Mouse (Mus musculus): ENCODE measurements around the gene Btbd3. TPM values are rescaled to one million over a fixed set of nuclear protein-coding genes. Genes with fewer than 3 reads are reported as not detected.
"Not testable (repeated sequence)": the region's sequence is repeated elsewhere in the genome, so short reads cannot be mapped to it uniquely, and the experiment has no call there.

Gene Btbd3
- polyA plus RNA-seq, 1 experiment from 2014 or later: 42.3 TPM

DNA sequence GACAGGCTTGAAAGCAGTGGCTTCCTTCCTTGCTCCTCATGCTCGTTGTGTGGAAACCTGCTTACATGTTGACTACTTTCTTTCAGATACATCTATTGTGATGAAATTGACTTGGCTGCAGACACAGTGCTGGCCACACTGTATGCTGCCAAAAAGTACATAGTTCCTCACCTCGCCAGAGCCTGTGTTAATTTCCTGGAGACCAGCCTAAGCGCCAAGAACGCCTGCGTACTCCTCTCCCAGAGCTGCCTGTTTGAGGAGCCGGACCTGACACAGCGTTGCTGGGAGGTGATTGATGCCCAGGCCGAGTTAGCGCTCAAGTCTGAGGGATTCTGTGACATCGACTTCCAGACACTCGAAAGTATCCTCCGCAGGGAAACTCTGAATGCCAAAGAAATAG lies 27.0 kb downstream of the Btbd3 start:
- no peaks in the 10 kb centered on the region for H3K9me3 ChIP-seq
- no peak for ATAC-seq (replicated peaks)
- H3K4me3 ChIP-seq: no peak overlapping the region
- peaks cover 23% of the 10 kb centered on the region for H3K4me1 ChIP-seq
- no peaks in the 10 kb centered on the region for H3K27me3 ChIP-seq (replicated peaks)
- no peak overlapping the region for H3K27ac ChIP-seq
- no peak overlapping the region for H3K9ac ChIP-seq
- 91% methylated on average over 12 of the region's 12 CpGs for WGBS
- no peak overlapping the region for H3K4me2 ChIP-seq
- peaks cover 7% of the 10 kb centered on the region; the same call in 1 of the 2 replicates for H3K36me3 ChIP-seq (replicated peaks)

DNA sequence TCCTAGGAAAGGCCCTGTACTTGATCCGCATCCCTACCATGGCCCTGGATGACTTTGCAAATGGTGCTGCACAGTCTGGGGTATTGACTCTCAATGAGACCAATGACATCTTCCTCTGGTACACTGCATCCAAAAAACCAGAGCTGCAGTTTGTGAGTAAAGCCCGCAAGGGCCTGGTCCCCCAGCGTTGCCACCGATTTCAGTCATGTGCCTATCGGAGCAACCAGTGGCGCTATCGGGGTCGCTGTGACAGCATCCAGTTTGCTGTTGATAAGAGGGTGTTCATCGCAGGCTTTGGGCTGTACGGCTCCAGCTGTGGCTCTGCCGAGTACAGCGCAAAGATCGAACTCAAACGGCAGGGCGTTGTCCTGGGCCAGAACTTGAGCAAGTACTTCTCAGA lies 27.5 kb downstream of the Btbd3 start:
- H3K4me1 ChIP-seq: peaks cover 18% of the 10 kb centered on the region
- 96% methylated on average over 15 of the region's 15 CpGs for WGBS

DNA sequence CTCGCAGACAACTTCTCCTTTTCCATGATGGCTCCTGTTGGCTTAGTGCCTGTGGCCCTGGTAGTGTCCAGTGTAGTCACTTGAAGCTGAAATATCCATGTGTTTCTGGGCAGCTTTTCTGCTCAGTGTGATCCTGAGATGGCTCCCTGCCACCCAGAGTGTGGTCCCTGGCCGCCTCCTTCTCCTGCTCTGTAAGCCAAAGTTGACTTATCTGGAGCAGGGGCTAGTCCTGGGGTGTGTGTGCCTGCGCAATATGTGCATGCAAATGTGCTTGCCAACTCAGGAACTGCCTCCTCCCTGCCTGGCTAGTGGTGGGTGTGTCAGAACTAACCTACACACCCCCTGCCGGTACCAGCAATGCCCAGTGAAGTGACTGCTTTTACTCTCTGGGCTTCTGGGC lies 29.4 kb downstream of the Btbd3 start:
- Histone ChIP-seq H3K27ac (no peak overlapping the region), H3K4me3 (no peak overlapping the region), H3K36me3 (replicated peaks) (peaks cover 7% of the 10 kb centered on the region; the same call in 1 of the 2 replicates), H3K9ac (no peak overlapping the region), H3K27me3 (replicated peaks) (no peaks in the 10 kb centered on the region), H3K4me2 (no peak overlapping the region), H3K9me3 (no peaks in the 10 kb centered on the region), H3K4me1 (no peaks in the 10 kb centered on the region)
- no peak for ATAC-seq (replicated peaks)
- WGBS: 96% methylated on average over 4 of the region's 4 CpGs

More for the DNA sequence above, 27.5 kb downstream of the Btbd3 start:
- Histone ChIP-seq H3K36me3 (replicated peaks) (peaks cover 7% of the 10 kb centered on the region; the same call in 1 of the 2 replicates), H3K4me2 (no peak overlapping the region), H3K27ac (no peak overlapping the region), H3K9me3 (no peaks in the 10 kb centered on the region), H3K9ac (no peak overlapping the region), H3K4me3 (no peak overlapping the region), H3K27me3 (replicated peaks) (no peaks in the 10 kb centered on the region)
- ATAC-seq (replicated peaks): no peak

- Histone ChIP-seq H3K4me2 (no peak overlapping the region), H3K4me1 (no peaks in the 10 kb centered on the region), H3K27me3 (replicated peaks) (no peaks in the 10 kb centered on the region), H3K4me3 (no peak overlapping the region), H3K9ac (no peak overlapping the region), H3K27ac (no peak overlapping the region), H3K9me3 (no peaks in the 10 kb centered on the region), H3K36me3 (replicated peaks) (no peaks in the 10 kb centered on the region)
- 92% methylated on average over 2 of the region's 2 CpGs for WGBS
- ATAC-seq (replicated peaks): no peak
Observed at GRCm38 (mm10) chr2:138290154-138290553, 33.8 kb downstream of the Btbd3 start.

GRCm38 (mm10) chr2:138294286-138294685 lies 37.9 kb downstream of the Btbd3 start:
- no peaks in the 10 kb centered on the region for H3K36me3 ChIP-seq (replicated peaks)
- ATAC-seq (replicated peaks): no peak
- no peaks in the 10 kb centered on the region for H3K9me3 ChIP-seq
- H3K4me1 ChIP-seq: no peaks in the 10 kb centered on the region
- H3K9ac ChIP-seq: no peak overlapping the region
- H3K4me3 ChIP-seq: no peak overlapping the region
- WGBS: 93% methylated on average over 3 of the region's 3 CpGs
- no peak overlapping the region for H3K4me2 ChIP-seq
- H3K27ac ChIP-seq: no peak overlapping the region
- H3K27me3 ChIP-seq (replicated peaks): no peaks in the 10 kb centered on the region

- 93% methylated on average over 2 of the region's 2 CpGs for WGBS
- no peaks in the 10 kb centered on the region for H3K36me3 ChIP-seq (replicated peaks)
Observed at GRCm38 (mm10) chr2:138306236-138306635, 49.9 kb downstream of the Btbd3 start.

DNA sequence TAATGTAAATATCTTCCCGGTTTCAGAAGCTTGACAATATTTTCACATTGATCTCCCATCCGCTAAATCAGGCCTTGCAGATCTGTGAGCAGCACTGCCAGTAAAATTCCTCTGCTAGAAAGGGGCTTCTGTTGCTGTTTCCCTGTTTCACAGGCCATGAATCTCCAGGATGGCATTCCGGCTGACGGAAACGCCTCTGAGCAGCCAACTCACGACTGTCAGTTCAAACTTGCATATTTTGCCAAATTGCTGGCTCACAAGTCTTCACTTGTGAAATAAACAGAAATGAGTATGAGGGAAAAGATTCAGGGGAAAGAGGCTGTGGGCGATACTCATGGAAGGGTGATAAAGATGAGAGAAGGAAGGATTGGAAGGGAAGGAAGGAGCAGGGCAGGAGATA lies 59.3 kb downstream of the Btbd3 start:
- H3K9ac ChIP-seq: no peak overlapping the region
- no peaks in the 10 kb centered on the region for H3K36me3 ChIP-seq (replicated peaks)
- no peak overlapping the region for H3K4me2 ChIP-seq
- ATAC-seq (replicated peaks): no peak
- no peak overlapping the region for H3K4me3 ChIP-seq
- WGBS: 81% methylated on average over 7 of the region's 7 CpGs
- H3K27ac ChIP-seq: no peak overlapping the region
- no peaks in the 10 kb centered on the region for H3K9me3 ChIP-seq
- no peaks in the 10 kb centered on the region for H3K27me3 ChIP-seq (replicated peaks)
- H3K4me1 ChIP-seq: no peaks in the 10 kb centered on the region

More at GRCm38 (mm10) chr2:138306236-138306635, 49.9 kb downstream of the Btbd3 start:
- Histone ChIP-seq H3K9me3 (no peaks in the 10 kb centered on the region), H3K4me3 (no peak overlapping the region), H3K4me2 (no peak overlapping the region), H3K4me1 (no peaks in the 10 kb centered on the region), H3K27ac (no peak overlapping the region), H3K9ac (no peak overlapping the region), H3K27me3 (replicated peaks) (no peaks in the 10 kb centered on the region)
- no peak for ATAC-seq (replicated peaks)

- no peak overlapping the region for H3K27ac ChIP-seq
- no peaks in the 10 kb centered on the region for H3K36me3 ChIP-seq (replicated peaks)
- no peaks in the 10 kb centered on the region for H3K4me1 ChIP-seq
- H3K4me2 ChIP-seq: no peak overlapping the region
- no peak overlapping the region for H3K9ac ChIP-seq
- H3K4me3 ChIP-seq: no peak overlapping the region
- H3K9me3 ChIP-seq: no peaks in the 10 kb centered on the region
- no peak for ATAC-seq (replicated peaks)
- no peaks in the 10 kb centered on the region for H3K27me3 ChIP-seq (replicated peaks)
Observed at GRCm38 (mm10) chr2:138320408-138320807, 64.0 kb downstream of the Btbd3 start.

DNA sequence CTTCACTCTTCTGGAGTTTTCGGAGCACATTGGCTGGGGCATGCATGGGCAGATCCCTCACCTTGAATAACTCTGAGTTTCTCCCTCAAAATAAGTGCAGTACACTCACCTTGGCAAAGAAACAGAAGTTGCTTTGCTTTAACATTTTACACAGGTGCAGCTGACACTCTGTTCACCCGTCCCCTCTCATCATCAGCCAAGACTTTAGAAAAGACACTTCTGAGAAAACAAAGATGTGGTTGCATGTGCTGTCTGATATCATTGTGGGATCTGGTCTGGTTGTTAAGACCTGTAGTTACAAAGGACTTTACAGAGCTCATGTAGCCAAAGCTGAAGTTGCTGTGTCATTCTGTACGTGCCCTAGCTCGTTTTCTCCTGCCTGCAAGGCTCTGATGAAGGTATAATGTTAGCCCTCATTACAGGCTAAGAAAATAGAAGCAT lies 64.7 kb downstream of the Btbd3 start:
- ATAC-seq (replicated peaks): no peak
- H3K4me3 ChIP-seq: no peak overlapping the region
- H3K4me1 ChIP-seq: no peaks in the 10 kb centered on the region
- H3K27ac ChIP-seq: no peak overlapping the region
- H3K9ac ChIP-seq: no peak overlapping the region
- no peaks in the 10 kb centered on the region for H3K27me3 ChIP-seq (replicated peaks)
- no peaks in the 10 kb centered on the region for H3K36me3 ChIP-seq (replicated peaks)
- 89% methylated on average over 4 of the region's 4 CpGs for WGBS
- H3K9me3 ChIP-seq: no peaks in the 10 kb centered on the region
- no peak overlapping the region for H3K4me2 ChIP-seq

- H3K27ac ChIP-seq: no peak overlapping the region
- no peak overlapping the region for H3K9ac ChIP-seq
- H3K36me3 ChIP-seq (replicated peaks): no peaks in the 10 kb centered on the region
- no peak overlapping the region for H3K4me3 ChIP-seq
- no peak overlapping the region for H3K4me2 ChIP-seq
- H3K9me3 ChIP-seq: no peaks in the 10 kb centered on the region
- ATAC-seq (replicated peaks): no peak
- no peaks in the 10 kb centered on the region for H3K4me1 ChIP-seq
- no peaks in the 10 kb centered on the region for H3K27me3 ChIP-seq (replicated peaks)
- WGBS: 80% methylated on average over 16 of the region's 16 CpGs
Observed at GRCm38 (mm10) chr2:138322270-138323114, 66.1 kb downstream of the Btbd3 start.

GRCm38 (mm10) chr2:138326367-138326766 lies 70.0 kb downstream of the Btbd3 start:
- H3K36me3 ChIP-seq (replicated peaks): no peaks in the 10 kb centered on the region
- no peak overlapping the region for H3K4me2 ChIP-seq
- H3K27ac ChIP-seq: no peak overlapping the region
- H3K4me3 ChIP-seq: no peak overlapping the region
- H3K9ac ChIP-seq: no peak overlapping the region
- no peaks in the 10 kb centered on the region for H3K4me1 ChIP-seq
- H3K27me3 ChIP-seq (replicated peaks): no peaks in the 10 kb centered on the region
- H3K9me3 ChIP-seq: no peaks in the 10 kb centered on the region
- WGBS: 67% methylated on average over 4 of the region's 4 CpGs
- ATAC-seq (replicated peaks): no peak

- WGBS: 89% methylated on average over 2 of the region's 2 CpGs
- H3K4me1 ChIP-seq; ATAC-seq (replicated peaks): not testable (repeated sequence)
Observed at GRCm38 (mm10) chr2:138334198-138334597, 77.8 kb downstream of the Btbd3 start.

DNA sequence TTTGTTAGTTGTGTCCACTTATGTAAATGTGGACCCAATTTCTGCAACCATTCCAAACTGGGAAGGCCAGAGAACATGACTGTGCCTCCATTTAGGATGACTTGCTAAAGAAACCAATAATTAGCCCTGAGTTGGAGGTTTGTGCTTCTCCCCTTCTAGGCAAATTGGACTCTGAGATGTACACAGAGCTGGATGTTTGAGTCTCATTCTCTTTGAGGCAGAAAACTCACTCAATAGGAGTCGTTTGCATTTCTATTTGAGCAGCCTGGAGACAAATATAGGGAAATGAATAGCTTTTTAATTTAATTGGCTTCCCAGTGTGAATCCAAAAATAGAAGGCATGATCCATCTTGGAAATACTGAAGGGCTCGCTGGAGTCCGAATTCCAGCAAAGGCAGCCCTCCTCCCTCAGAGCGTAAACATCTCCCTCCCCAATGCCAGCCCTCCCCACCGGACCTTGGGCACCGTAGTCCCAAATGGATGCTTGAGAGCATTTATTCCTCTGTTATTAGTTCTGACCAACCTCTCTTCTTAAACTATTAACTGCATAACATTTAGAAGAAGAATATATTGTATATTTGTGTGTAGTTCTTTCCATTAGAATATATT lies 81.6 kb downstream of the Btbd3 start:
- Histone ChIP-seq H3K4me3 (no peak overlapping the region), H3K9ac (no peak overlapping the region), H3K27ac (no peak overlapping the region), H3K9me3 (no peaks in the 10 kb centered on the region), H3K4me2 (no peak overlapping the region), H3K4me1 (no peaks in the 10 kb centered on the region), H3K36me3 (replicated peaks) (no peaks in the 10 kb centered on the region), H3K27me3 (replicated peaks) (no peaks in the 10 kb centered on the region)
- ATAC-seq (replicated peaks): no peak
- WGBS: 49% methylated on average over 6 of the region's 6 CpGs

More at GRCm38 (mm10) chr2:138334198-138334597, 77.8 kb downstream of the Btbd3 start:
- not testable (repeated sequence) for H3K4me2 ChIP-seq; H3K27ac ChIP-seq; H3K9ac ChIP-seq; H3K4me3 ChIP-seq; H3K36me3 ChIP-seq (replicated peaks); H3K9me3 ChIP-seq; H3K27me3 ChIP-seq (replicated peaks)

Measured in midbrain, embryonic 15.5 days (tissue).